Comparison of ENCODE assay signal across 9 mouse cellular contexts in the genomic region with DNA sequence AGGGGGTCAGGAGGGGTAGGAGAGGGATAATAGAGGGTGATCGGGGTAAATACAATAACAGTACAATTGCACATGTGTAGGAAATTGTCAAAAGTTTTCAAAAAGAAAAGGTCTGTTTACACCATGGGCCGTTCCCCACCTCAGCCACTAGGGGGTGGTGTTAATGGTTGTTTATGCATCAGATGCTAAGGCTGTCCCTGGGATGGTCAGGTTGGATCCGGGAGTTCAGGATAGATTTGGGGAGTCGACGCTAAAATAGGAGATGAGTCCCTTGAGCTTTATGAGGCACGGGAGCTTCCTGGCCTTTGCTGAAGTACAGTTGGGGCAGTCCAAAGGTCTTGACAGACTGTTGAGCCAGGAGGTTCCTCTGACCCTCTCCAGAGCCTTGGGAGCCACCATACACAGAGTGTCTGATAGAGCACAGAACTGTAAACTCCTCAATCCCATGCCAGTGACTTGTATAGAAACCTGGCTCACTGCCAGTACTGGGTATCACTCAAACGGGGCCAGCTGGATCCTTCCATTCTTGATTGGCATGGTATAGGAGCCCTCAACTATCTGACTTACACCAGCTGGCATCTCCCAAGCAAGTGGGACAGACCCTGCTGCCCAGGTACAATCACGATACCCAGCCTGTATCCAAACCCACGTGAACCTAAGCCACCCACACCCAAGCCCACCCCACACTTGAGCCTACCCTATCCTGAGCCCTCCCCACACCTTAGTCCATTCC.
DNase-seq lines count a peak whose midpoint lies in the region; ATAC-seq and TF ChIP-seq lines count a peak whose summit lies in the region.
"Had no signal": no experiment of that assay in that cellular context is flagged by ENCODE, and none has a peak within 500 bp of the region (broad histone marks: within the 10 kb centered on the region; RNA-seq: fewer than 3 reads in every experiment).

No protein-coding gene starts in this region.

- H3K4me1 ChIP-seq in hindbrain, embryonic 14.5 days (replicated peaks; ENCODE audit: control insufficient read depth, insufficient read depth, low read length): no peaks in the 10 kb centered on the region
- H3K4me1 ChIP-seq in hindbrain, embryonic 13.5 days (replicated peaks): no peaks in the 10 kb centered on the region
- no peaks in the 10 kb centered on the region for H3K4me1 ChIP-seq in thymus, adult 2 months (replicated peaks; ENCODE audit: control insufficient read depth, insufficient read depth, low read length)

- ATAC-seq in hindbrain, embryonic 14.5 days (ENCODE audit: low FRiP score): no peak
- no peak for ATAC-seq in hindbrain, embryonic 13.5 days (ENCODE audit: low FRiP score)

- H3K4me3 ChIP-seq in hindbrain, embryonic 14.5 days (replicated peaks; ENCODE audit: low read length): no peak overlapping the region
- H3K4me3 ChIP-seq in hindbrain, embryonic 13.5 days: no peak overlapping the region
- H3K4me3 ChIP-seq in thymus, adult 2 months (ENCODE audit: control insufficient read depth, insufficient read depth, low read length): no peak overlapping the region
- H3K4me3 ChIP-seq: myocyte had no signal

- TF ChIP-seq CTCF in thymus, adult 2 months (IDR thresholded peaks at IDR 0.05; ENCODE audit: borderline replicate concordance, control insufficient read depth, extremely low read depth, insufficient read depth, low read length, poor library complexity): no peak

- no peak overlapping the region for H3K27ac ChIP-seq in hindbrain, embryonic 14.5 days
- no peak overlapping the region for H3K27ac ChIP-seq in hindbrain, embryonic 13.5 days
- H3K27ac ChIP-seq in thymus, adult 2 months (ENCODE audit: control insufficient read depth, insufficient read depth, low read length): no peak overlapping the region

- H3K27me3 ChIP-seq in hindbrain, embryonic 14.5 days (ENCODE audit: control insufficient read depth, insufficient read depth, low read length): no peaks in the 10 kb centered on the region
- no peaks in the 10 kb centered on the region for H3K27me3 ChIP-seq in hindbrain, embryonic 13.5 days
- no peaks in the 10 kb centered on the region for H3K27me3 ChIP-seq in thymus, adult 2 months (ENCODE audit: control insufficient read depth, insufficient read depth, low read length)
- H3K27me3 ChIP-seq in splenic B cell, adult 2 months (ENCODE audit: control insufficient read depth, insufficient read depth, low read length, poor library complexity, severe bottlenecking): no peaks in the 10 kb centered on the region

- TF ChIP-seq POLR2A in thymus, adult 2 months (IDR thresholded peaks at IDR 0.05; ENCODE audit: control insufficient read depth, extremely low read depth, insufficient read depth, low read length, poor library complexity): no peak

- no peak overlapping the region for H3K4me2 ChIP-seq in hindbrain, embryonic 14.5 days (replicated peaks)
- H3K4me2 ChIP-seq in hindbrain, embryonic 13.5 days: no peak overlapping the region

- 56% methylated on average over 9 of the region's 9 CpGs for WGBS in hindbrain, embryonic 14.5 days
- WGBS in hindbrain, embryonic 13.5 days: 60% methylated on average over 9 of the region's 9 CpGs
- WGBS in thymus, adult 2 months: 66% methylated on average over 9 of the region's 9 CpGs

- no peaks in the 10 kb centered on the region for H3K36me3 ChIP-seq in hindbrain, embryonic 14.5 days (replicated peaks; ENCODE audit: control insufficient read depth, insufficient read depth)
- no peaks in the 10 kb centered on the region for H3K36me3 ChIP-seq in hindbrain, embryonic 13.5 days
- no peaks in the 10 kb centered on the region for H3K36me3 ChIP-seq in thymus, adult 2 months (ENCODE audit: control insufficient read depth, insufficient read depth, low read length)
- no peaks in the 10 kb centered on the region for H3K36me3 ChIP-seq in splenic B cell, adult 2 months (ENCODE audit: control insufficient read depth, insufficient read depth, low read length, poor library complexity, severe bottlenecking)

- DNase-seq in hindbrain, embryonic 14.5 days (ENCODE audit: low spot score): peak; percentile 46
- DNase-seq in thymus, postnatal 0 days (ENCODE audit: low spot score): peak; percentile 7
- DNase-seq in thymus, adult 2 months: no peak
- DNase-seq in embryo, embryonic 10.5 days (ENCODE audit: low spot score): peak; percentile 59
- peak; percentile 22 for DNase-seq in splenic B cell, adult 2 months (ENCODE audit: low read depth, low spot score)
- no peak for DNase-seq in spleen, postnatal 14 days (ENCODE audit: low spot score in 2 of 2)
- DNase-seq in thymus, postnatal 10 days (ENCODE audit: low spot score in 2 of 2): no peak

- no peaks in the 10 kb centered on the region for H3K9me3 ChIP-seq in hindbrain, embryonic 14.5 days (ENCODE audit: control insufficient read depth, low read length)
- H3K9me3 ChIP-seq in hindbrain, embryonic 13.5 days: no peaks in the 10 kb centered on the region

- no peak overlapping the region for H3K9ac ChIP-seq in hindbrain, embryonic 14.5 days
- H3K9ac ChIP-seq in hindbrain, embryonic 13.5 days: no peak overlapping the region

Comparison
In these comparisons a context has a peak if more than half of its experiments do, and no peak if none do; other contexts are left out.
1. DNase-seq: peak in hindbrain, embryonic 14.5 days (single experiment), thymus, postnatal 0 days (single experiment), embryo, embryonic 10.5 days (single experiment) and splenic B cell, adult 2 months (single experiment); none in thymus, adult 2 months (single experiment), spleen, postnatal 14 days (0 of 2) and thymus, postnatal 10 days (0 of 2).